Mouse (Mus musculus) left cerebral cortex, postnatal 4 days (tissue): ENCODE measurements around the gene Fam20c. TPM values are rescaled to one million over a fixed set of nuclear protein-coding genes. Genes with fewer than 3 reads are reported as not detected.

Experiments used
- DNase-seq: peaks from one replicate; pipeline ENCODE4 v3.0.0-alpha.2; 2022
- intact Hi-C: fragments of 180-260 bp; cut with DNase I; formaldehyde crosslinking; loops from one replicate; pipeline ENCODE4 v1.15.1; 2025
- total RNA-seq, 2 experiments: library from RNA; stranded (reverse); gene quantifications; 2 replicates each; pipeline ENCODE4 v1.2.3; 2021

The Fam20c gene
- total RNA-seq, 2 experiments from 2014 or later = 79.5 to 92.0 TPM

DNA sequence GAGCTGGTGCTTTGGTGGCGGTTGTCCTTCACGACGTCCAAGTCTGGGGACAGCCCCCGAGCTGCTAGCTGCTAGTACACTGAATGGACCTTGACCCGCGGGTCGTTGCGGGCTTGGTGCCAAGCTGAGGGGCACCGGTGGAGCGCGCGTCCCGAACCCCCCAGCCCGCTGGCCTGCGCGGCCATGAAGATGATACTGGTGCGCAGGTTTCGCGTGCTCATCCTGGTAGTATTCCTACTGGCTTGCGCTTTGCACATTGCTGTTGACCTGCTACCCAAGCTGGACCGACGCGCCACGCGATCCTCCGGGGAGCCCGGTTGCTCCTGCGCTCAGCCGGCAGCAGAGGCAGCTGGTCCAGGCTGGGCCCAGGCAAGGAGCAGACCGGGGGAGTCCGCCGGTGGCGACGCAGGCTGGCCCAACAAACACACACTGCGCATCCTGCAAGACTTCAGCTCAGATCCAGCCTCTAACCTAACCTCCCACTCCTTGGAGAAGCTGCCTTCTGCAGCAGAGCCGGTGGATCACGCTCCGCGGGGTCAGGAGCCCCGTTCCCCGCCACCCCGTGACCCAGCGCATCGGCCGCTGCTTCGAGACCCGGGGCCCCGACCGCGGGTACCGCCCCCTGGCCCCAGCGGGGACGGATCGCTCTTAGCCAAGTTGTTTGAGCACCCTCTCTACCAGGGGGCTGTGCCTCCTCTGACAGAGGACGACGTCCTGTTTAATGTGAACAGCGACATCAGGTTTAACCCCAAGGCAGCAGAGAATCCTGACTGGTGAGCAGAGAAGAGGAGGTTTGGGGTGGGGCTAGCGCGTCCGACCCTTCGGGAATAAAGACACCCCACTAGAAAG lies 1.4 kb downstream of the Fam20c start:
- DNase-seq = peak; percentile 44
- intact Hi-C loops = no loop called here

DNA sequence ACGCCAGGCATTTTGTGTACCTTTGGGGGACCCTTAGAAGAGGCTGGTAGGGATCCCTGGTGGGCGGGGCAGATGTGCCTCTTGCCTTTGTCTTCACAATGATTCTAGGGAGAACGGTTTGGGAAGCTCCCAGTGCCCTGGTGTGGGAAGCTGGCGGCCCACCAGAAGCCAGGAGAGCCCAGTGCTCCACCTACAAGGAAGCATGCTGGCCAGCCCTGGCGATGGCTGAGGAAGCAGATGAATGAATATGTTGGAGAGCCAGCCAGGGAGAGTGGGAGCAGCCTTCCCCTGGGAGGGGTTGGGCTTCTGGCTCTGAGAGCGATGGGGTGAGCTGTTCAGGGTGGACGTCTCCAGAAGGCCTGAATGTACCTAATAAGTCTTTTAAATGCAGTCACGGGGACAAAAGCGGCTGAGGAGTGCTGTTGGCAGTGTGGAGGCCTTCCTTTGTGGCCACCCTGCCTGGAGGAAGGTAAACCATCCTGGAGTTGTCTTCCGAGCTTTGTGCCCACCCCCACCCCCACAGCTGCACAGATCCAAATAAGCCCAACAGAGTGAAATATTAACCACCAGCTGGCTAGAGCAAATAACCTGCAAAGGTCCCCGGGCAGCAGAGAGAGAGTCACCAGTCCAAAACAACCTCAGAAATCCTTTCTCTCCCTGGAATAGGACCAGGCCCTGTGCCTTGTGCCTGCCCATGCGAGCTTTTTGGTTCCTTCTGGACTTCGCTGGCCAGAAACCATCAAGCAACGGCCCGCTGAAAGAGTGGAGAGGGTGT lies 2.2 kb downstream of the Fam20c start:
- intact Hi-C loops = no loop called here
- peak; percentile 73 for DNase-seq

DNA sequence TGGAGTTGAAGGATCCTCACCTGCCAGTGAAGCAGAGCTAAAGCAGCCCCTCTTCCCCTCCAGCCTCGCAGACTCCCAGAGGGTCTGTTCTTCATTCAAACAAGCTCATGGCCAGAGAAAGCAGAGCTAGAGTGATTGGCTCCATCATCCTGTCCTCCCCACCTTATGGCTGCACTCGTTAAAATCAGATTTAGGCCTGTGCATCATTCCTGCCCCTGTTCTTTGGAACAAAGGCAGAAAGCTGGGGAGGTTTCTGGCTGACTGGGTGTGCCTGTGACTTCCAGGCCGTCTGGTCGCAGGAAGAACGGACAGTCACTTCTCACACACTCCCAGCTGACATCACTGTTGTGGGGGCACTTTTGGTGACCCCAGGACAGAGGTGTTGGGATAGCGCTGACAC lies 2.8 kb downstream of the Fam20c start:
- intact Hi-C loops = no loop called here
- DNase-seq = no peak

DNA sequence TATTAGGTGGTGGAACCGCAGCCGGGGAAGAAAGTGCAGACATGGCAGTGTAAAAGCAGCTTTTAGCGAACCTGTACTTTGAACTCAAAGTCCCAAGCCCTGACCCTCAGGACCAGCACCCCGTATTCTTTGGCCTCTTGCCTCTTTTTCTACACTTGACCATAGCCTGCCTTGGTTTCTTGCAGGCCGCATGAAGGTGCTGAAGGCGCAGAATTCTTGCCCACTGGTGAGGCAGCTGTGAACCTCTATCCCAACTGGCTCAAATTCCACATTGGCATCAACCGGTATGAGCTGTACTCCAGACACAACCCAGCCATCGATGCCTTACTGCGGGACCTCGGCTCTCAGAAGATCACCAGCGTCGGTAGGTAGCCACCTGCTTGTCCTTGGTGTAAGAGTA lies 3.3 kb downstream of the Fam20c start:
- DNase-seq = no peak
- intact Hi-C loops = no loop called here

DNA sequence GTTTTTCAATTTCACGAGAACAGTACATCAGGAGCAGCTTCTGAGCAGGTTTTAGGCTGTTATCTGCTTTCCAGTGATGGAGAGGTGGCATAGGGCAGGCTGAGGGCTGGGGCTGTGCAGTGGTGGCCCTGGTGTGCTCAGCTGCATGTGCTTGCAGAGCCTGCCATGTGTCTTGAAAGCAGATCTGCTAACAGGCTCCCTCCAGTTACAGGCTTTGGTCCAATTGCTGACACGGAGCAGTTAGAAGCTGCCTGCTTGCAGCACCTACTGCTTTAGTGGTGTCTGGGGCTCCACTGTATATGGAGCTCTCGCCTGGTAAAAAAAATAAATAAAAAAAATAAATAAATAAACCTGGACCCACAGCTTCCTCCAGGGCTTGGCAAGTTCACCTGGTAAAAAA lies 4.2 kb downstream of the Fam20c start:
- intact Hi-C loops = no loop called here
- DNase-seq = no peak

DNA sequence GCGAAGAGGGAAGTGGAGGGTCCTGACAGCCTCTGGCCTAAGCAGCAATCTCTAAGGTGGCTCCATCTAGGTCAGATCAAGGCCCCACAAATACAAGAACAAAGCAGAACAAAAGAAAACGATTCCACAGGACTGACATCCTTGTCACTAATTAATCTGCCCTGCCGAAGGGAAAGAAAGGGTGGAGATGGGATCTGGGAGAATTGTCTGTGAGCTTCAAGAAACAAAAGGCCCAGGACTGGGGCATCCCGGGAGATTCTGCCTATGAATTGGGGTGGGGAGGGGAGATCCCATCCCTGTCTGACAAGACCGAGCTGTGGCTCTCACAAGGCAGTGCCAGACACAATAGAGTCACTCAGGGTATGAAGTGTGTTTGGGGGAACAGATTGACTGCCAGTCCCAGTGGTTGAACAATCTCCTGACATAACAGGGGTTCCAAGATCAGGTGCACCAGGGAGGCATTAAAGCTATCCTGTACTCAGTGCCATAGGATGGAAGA lies 7.6 kb downstream of the Fam20c start:
- intact Hi-C loops = no loop called here
- DNase-seq = no peak

DNA sequence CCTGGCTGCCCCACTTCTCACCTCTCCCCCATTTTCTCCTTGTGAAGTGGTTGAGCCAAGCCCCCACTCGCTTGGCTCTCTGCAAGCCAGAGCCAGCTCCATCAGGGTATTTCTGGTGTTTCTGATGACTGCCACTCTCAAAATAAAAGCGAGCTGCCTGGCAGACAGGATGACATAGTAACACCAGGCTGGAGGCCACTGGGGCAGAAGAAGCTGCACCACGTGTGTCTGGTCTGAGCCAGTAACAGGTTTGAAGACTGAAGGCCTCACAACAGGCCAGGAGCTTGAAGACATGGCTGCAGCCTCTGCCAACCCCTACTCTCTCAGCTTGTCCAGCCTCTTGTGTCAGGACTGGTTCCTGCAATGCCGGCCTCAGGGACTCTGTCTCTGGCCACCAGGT lies 8.0 kb downstream of the Fam20c start:
- no peak for DNase-seq
- intact Hi-C loops = no loop called here

DNA sequence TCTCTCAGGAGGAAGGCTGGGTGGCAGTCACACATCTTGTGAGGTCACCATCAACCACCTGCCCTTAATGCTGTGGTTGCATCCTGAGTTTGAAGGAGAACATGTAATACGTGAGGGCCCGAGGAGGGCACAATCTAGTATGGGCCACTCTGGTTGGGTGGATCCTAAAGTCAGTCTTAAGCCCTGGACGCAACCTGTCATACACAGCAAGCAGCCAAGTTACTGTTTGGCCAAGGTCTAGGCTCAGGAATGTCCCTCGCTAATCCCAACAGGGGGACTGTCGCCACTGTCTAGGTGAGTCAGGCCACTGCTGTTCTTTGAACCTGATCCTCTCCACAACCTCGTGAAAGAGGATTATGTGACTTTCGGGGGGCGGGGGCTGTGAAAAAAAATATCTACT lies 10.3 kb downstream of the Fam20c start:
- no peak for DNase-seq
- intact Hi-C loops = no loop called here

DNA sequence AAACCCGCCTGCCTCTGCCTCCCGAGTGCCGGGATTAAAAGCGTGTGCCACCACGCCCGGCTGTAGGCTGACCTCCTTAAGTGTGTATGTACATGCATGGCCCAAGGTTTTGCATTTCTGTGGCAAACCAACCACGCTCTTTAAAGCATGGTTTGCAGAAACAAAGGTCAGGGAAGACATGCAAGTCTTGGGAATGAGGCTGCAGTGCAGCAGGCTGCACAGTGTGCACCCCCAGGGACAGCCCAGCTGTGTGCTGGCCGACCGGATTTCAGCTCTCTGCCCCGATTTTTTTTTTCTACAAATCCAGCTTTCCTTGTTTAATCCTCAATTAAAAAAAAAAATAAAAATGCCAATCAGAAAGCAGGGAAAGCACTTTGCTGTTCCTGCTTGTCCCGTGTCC lies 13.3 kb downstream of the Fam20c start:
- no peak for DNase-seq
- intact Hi-C loops = no loop called here

DNA sequence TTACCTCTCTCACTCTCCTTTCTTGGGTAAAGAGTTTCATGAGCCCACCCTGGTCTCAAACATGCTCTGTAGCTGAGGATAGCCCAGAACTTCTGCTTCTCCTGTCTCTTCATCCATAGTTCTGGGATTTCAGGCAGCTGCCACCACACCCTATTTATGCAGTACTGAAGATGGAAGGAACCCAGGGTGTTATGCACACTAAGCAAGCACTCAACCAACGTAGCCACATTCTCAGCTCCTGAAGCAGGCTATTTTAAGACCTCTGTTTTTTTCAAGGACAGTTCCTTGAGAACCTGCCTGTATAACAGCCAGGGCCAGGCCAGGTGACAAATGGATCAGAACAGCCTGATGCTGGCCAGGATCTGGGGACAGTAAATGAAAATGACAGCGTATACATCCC lies 14.4 kb downstream of the Fam20c start:
- intact Hi-C loops = no loop called here
- DNase-seq = no peak

DNA sequence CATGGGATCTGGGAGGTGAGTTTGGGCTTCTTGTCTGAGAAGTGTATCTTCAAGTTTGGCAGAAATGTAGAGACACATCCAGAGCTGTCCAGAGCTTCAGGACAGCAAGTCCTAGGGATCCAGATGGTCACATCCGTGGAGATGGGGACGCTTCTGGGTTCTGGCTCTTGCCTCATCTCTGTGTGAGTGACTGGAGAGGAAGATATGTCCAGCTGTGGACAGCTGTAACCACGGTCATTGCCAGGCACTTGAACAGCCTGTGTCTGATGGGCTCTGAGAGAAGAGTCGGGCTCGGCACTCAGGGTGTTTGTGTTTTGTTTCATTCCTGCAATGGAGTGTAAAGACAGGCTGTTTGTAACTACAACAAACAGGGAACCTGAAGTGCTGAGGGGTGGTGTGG lies 14.8 kb downstream of the Fam20c start:
- DNase-seq = no peak
- intact Hi-C loops = no loop called here

DNA sequence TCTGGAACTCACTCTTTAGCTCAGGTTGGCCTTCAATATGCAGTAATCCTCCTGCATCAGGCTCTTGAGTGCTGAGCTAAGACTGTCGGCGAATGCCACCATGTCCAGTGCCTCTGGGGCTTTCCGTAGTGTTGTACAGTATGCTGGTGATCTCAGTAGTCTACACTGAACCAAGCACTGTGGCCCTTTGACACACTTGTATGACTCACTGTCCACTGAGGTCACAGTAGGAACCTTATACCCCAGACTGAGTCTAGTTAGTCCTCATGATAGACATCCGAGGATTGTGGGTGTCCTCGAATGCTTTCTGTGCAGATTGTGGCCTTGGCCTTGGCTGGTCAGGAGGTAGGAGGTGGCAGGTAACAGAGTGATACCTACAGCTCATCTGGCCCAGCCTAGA lies 20.8 kb downstream of the Fam20c start:
- intact Hi-C loops = no loop called here
- DNase-seq = no peak

DNA sequence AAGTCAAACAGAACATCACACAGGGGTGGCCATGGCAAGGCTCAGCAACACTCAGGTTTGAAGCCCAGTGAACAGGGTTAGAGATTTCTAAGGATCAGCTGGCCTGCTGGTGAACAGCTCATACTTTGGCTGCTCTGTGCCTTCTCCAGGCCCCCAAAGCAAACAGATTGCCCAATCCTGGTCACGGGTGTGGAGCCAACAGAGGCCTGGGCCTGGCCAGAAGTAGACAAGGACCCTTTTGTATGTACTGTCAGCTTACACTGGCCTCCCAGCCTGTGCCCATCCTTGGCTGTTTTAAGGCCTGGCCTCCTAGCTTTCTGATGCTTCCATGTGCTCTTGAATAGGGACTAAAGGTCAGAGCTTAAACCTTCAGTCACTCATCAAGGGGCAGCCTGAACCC lies 22.0 kb downstream of the Fam20c start:
- intact Hi-C loops = no loop called here
- DNase-seq = peak; percentile 24

DNA sequence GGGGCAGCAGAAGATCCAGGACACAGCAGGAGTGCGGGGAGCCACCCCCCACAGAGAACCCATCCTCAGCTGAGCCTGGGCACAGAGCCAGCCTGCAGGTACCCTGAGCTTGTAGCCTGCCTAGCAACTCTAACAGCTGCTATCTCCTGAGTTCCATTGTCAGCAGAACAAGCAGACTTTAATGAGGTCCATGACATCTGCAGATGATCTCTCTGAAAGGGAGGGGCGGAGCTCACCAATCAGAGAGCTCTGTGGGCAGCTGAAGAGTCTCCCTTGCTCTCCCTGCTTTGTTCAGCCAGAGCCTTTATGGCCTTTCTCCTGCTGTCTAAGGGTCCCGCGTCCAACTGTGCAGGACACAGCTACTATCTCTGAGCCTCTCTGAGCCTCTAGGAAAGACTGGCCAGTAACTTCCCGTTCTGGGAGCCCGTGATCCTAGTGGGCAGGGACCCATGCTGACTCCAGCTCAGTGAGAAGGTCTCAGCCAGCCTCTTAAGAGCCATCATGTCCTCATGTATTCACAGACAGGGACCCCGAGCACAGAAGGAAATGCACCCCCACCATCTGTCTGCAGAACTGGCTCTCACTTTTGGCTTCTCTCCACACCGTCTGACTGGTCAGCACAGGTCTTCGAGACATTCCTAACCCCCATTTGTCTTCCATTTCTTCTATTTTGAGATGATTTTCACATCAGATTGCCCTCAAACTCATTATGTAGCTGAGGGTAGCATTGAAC lies 24.6 kb downstream of the Fam20c start:
- intact Hi-C loops = no loop called here
- peak; percentile 66 for DNase-seq

DNA sequence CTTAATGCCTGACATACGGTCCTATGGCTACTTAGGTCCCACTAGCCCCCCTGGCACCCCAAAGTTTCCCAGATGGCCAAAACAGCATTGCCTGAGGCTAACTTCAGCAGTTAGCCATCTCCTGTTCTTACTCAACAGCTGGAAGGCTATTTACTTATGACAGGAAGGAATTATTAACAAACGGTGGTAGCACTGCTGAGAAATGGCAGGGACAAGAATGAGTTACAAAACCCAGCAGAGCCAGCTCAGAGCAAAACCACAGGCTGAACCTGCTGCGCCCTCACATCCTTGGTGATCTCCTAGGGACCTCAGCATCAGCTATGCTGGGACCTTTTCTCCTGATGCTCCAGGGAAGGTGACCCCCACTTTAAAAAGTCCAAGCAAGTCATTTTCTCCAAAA lies 25.3 kb downstream of the Fam20c start:
- intact Hi-C loops = no loop called here
- no peak for DNase-seq

DNA sequence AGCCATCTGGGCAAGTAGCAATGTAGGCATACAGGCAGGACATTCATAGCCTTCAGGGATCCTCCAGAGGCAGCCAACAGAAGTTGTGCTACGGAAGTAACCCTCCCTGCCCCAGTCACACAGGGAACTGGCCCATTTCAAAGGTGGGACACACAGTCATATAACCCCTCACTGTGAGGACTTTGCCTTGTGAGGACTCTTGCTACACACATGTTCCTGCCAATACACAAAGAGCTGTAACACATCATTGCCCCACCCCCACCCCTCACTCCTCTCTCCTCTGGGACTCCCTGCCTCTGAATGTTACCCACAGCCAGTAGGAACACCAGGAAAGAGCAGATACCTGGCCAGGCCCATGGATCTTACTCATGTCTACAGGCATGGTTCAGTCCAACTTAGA lies 28.4 kb downstream of the Fam20c start:
- intact Hi-C loops = no loop called here
- no peak for DNase-seq

DNA sequence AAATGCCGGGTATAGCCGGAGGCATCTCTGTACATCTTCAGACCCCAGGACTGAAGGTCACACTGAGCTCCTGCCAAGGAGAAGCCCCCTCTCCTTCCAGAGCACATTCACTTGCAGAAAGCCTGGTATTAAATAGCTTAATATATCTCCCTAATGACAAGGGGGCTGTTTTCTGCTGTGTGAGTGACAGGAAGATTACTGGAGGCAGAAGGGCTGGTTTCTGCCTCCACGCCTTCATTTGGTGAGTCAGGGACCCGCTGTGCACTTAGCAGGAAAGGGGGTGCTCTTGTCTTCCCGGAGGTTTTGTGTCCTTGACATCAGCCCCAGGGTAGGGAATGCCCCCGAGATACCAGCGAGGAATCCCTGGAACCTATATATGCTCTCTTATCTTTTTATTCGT lies 28.9 kb downstream of the Fam20c start:
- no peak for DNase-seq

DNA sequence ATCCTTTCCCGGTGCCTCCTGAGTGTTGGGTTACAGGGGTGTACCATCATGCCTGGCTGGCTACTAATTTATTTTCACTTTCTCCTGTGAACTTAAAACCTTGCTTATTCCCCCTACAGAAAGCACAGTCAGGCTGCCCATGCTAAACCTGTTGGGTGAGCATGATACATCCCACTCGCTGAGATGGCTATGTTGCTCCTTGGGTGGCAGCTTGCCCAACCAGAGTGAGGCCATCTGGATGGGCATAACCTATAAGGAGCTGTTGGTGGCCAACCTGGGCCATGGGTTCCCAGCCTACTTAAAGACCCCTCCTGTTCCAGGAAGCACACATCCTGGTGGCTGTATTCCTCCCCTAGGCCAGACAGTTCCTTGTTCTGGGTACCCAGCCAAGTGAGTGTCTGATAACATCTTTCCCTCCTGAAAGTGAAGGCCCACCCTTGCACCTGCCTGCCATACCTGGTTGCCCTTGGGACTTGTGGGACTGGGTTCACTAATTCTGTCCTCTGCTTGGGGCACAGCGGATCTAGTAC lies 31.7 kb downstream of the Fam20c start:
- no peak for DNase-seq
- intact Hi-C loops = no loop called here

More for the DNA sequence above, 28.9 kb downstream of the Fam20c start:
- intact Hi-C loops = no loop called here

DNA sequence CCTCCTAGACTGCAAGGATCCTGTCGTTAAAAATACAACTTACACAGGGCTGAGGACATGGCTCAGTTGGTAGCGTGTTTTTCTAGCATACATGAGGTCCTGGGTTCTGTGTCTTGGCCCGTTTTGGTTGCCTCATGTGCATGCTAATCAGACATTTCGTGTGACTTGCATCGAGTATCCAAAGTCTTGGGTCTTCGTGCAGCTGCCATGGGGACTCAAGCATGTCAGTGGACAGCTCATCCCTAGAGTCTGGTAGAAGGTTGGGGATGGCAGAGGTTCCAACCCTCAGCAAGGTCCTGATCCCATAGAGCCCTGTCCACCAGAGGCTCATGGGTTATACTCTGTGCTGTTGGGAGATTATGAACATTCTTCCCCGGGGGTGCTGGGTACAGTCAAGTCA lies 33.3 kb downstream of the Fam20c start:
- no peak for DNase-seq
- intact Hi-C loops = no loop called here

DNA sequence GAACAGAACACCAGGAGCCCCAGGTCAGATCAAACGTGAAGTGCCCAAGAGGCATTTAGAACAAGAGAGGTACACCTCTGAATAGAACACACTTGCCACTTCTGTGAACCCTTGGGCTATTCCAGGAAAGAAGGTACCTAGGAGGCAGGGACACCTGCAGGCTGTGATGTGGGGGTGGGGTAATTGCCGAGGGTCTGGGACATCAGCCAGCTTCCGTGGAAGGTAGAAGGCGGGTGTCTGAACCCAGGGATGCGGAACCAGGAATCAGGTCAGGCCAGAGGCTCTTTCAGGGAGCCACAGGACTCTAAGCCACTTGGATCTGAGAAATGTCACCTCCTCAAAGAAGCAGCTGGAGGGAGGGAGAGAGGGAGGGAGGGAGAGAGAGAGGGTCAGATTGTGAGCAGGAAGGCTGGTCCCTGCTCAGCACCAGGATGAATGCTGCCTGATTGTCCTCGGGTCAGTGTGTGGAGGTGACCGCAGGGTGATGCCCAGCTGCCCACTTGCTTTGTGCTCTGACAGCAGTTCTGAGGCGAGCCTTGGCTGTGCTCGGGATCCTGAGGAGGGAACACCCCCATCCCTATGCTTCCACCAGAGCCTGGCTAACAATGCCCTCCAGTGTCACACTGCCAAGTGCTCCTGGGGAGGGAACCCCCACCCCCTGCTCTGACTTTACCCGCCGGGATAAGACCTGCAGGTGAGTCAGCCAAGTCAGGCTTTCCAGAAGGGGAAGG lies 34.3 kb downstream of the Fam20c start:
- intact Hi-C loops = no loop called here

More for the DNA sequence above, 34.3 kb downstream of the Fam20c start:
- DNase-seq = no peak
